Mouse (Mus musculus) brain, adult 2 months (tissue): ENCODE results near the gene Maml2.
"Not testable (repeated sequence)": the region's sequence is repeated elsewhere in the genome, so short reads cannot be mapped to it uniquely, and the experiment has no call there.

Experiments
- DNase-seq: peaks from one replicate; pipeline ENCODE4 v3.0.0; 2011; ENCODE audit warnings: low read depth, low spot score

The Maml2 gene

DNA sequence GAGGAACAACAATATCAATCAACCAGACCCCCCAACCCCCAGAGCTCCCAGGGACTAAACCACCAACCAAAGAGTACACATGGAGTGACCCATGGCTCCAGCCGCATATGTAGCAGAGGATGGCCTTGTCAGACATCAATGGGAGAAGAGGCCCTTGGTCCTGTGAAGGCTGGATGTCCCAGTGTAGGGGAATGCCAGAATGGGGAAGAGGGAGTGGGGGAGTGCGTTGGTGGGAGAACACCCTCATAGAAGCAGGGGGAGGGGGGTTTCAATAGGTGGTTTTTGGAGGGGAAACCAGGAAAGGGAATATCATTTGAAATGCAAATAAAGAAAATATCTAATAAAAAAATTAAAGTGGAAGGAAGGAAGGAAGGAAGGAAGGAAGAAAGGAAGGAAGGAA is 418.1 kb downstream of the Maml2 start:
- DNase-seq = not testable (repeated sequence)

DNA sequence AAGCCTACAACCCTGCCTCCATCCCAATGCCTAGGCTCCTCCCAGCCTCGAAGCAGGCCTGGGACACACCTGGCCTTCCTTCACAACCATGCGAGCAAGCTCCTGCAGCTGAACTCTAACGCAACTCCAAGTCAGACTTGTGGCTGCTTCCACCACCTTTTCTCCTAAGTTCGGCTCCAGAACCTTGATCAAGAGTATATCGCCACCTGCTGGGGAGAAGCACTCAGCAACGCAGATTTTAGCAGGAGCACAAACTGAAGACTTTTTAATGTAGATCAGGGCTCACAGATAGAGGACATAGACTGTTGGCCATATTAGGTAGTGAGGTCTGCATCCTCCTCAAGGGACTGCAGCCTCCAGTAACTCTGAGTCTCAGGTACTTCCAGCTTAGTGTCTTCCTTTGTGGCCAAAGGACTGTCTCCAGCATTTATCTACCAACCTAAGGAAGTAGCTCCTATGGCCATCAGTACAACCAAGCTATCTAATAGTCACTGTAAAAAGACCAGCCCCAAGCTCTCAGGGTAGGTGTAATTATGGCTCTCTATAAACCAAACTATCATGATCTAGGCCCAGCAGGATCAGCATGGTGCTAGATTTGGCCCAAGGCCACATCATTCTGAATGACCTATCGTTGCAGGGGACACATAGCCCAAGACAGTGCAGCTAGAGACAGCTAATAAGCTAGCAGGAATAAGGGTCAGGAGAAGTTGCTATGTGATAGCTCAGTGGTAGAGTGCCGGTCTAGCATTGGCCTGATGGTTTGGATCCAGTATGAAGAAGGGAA is 418.8 kb downstream of the Maml2 start:
- peak; percentile 90 for DNase-seq

DNA sequence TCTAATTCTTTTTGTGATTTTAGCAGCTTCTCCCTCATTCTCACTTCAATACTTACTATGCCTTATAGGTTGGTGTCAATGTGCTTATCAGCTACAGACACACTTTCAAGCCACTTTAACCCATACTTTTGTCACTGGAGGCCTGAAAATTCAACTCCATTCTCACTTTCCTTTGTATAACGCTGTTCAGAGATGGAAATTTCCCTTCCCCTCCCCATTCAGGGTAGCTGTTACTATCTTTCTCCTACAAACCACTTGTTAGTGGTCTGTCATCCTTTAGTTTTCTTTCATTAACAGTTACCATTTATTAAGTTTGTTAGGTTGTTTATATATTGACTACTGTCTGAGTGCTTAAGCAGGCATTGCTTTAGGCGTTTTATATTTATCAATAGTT is 450.6 kb downstream of the Maml2 start, which contains the start of gene Mtmr2:
Gene Mtmr2, plus strand, starts transcription at position 7 of the 394 bp plus-strand sequence.
- no peak for DNase-seq

DNA sequence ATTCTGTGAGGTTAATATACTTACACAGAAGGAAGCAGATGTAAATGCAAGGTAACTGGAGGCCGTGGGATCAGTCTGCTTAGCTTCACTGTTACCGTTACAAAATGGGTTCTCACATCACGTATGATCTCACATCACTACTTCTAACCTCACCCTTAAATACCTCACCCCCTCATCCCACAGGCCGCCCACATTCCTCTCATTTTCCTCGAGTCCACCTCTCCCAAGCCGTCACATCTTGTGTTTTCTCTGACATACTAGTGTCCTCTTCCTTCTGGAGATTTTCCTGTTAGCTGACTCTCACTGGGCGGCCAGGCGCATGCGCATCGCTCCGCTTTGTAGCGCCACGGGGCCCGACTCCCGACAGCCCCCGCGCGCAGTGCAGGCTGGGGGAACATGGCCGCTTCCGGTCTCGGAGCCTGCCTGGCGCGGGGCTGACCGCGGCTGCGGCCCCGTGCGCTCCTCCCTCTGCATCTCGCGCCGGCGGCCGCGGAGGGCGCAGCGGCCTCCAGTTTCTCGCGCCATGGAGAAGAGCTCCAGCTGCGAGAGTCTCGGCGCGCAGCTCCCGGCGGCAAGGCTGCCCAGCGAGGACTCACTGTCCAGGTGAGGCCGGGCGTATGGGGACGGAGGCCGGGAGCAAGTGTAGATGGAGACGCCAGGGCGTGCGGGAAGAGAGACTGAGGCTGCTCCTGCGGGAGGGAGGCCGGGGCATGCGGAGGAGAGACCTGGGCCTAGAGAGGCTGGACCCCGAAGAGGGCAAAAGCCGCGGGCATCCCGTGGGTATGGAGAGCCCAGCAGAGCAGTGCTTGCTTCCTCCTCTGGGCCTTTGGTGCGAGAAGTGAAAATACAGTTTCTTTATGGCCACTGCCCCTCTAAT is 451.3 kb downstream of the Maml2 start:
- peak; percentile 97 for DNase-seq

DNA sequence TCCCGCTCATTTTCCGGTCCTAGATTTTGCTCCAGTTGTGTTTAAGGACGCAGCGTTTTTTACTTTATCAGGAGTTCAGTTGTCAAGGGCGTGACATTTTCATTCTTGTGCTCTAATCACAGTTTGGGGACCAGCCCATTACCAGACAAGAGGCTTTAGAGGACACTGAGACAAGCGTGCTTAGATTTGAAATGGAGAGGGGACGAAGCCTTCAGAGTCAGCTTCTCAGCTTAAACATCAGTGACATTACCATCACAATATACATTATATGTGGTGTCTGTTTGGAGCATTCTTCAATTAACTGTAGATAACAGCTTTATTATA is 451.9 kb downstream of the Maml2 start:
- no peak for DNase-seq

DNA sequence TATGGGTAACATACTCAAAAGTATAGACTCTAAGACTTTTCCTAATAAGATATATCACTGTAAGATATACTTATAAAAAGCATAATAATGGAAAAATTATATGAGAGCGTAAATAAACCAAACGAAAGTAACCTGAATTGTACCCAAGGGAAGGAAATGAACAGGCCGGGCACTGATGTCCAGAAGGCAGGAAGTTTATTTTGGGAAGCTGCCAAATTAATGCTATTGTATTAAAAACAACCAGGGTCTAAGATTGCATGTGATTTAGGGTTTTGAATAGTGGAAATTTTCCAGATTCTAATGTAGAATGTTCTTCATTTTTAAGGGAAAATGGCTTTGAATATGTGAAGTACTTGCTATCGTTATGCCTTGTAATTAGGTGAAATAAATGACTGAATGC is 454.8 kb downstream of the Maml2 start:
- no peak for DNase-seq
